Mouse (Mus musculus) ES-Bruce4 (cell line): ENCODE measurements around the gene Gucy2g.

ENCODE experiments used
- CTCF ChIP-seq: IDR thresholded peaks from one replicate; pipeline ENCODE4 v1.8.1; 2011; ENCODE audit warnings: low read depth, low read length
- EP300 ChIP-seq: IDR thresholded peaks from 2 replicates; pipeline ENCODE4 v1.6.1; 2011; ENCODE audit warnings: low read depth, low read length; ENCODE audit not compliant: insufficient read depth
- POLR2A ChIP-seq: IDR thresholded peaks from one replicate; pipeline ENCODE4 v1.8.1; 2011; ENCODE audit warnings: low read length; ENCODE audit not compliant: insufficient read depth

DNA sequence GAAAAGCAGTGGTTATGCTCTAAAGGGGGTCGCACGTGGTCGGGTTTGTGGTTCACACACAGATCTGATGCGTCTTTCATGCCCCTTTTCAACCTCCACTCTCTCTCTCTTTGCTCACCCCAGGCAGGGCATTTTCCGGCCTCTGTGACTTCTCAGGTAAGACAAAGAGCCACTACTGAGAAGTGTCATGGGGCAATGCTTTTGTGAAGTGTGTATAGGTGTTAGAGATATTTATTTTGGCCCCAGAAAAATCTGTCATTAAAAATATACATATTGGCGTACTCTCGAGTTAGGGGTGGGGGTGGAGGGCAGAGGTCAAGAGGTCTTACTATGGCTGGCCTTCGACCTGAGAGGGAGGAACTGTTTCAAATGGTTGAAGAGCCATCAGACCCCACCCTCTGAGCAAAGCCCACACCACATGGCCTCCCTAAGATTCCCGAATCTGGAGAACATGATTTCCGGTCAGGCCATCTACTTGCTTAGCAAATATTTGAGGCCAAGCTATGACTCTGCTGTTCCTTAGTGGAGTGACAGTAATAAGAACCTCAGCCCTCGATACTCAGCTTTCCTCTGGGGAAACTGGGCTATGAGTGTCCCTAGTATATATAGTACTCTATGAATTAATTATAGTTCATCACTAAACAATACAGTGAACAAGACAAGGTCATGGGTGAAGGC, 47.2 kb downstream of the Gucy2g start:
- no peak for TF ChIP-seq CTCF
- no peak for TF ChIP-seq POLR2A
- TF ChIP-seq EP300, result no peak
